Mouse (Mus musculus): ENCODE results near the gene Fuz. TPM values are rescaled to one million over a fixed set of nuclear protein-coding genes. Genes with fewer than 3 reads are reported as not detected.
A peak's percentile ranks its signal among the peaks of the same experiment; 100 is the strongest.

The Fuz gene
- polyA plus RNA-seq, 1 experiment from 2014 or later, result 11.1 TPM

GRCm38 (mm10) chr7:44850146-44850545 lies 45.7 kb upstream of the Fuz start:
- H3K9me3 ChIP-seq (ENCODE audit: control insufficient read depth), result no peaks in the 10 kb centered on the region
- peak; percentile 20 for ATAC-seq
- H3K4me2 ChIP-seq (replicated peaks; ENCODE audit: low read depth), result peak overlapping the region; percentile 67
- H3K27ac ChIP-seq (ENCODE audit: low read depth, low read length), result peak overlapping the region; percentile 88
- H3K27me3 ChIP-seq (replicated peaks; ENCODE audit: control insufficient read depth, insufficient read depth, low read length), result no peaks in the 10 kb centered on the region
- peaks cover 6% of the 10 kb centered on the region for H3K4me1 ChIP-seq (replicated peaks; ENCODE audit: control insufficient read depth, insufficient read depth, low read length)
- TF ChIP-seq CTCF (IDR thresholded peaks at IDR 0.05; ENCODE audit: low read depth), result no peak
- peak overlapping the region; percentile 63 for H3K4me3 ChIP-seq (ENCODE audit: low read depth, low read length)
- H3K9ac ChIP-seq (ENCODE audit: low read depth, low read length), result peak overlapping the region; percentile 53
- peaks cover 25% of the 10 kb centered on the region for H3K36me3 ChIP-seq (ENCODE audit: control insufficient read depth, insufficient read depth)
- WGBS, result under 1% methylated on average over 32 of the region's 33 CpGs

- WGBS, result 61% methylated on average over 8 of the region's 8 CpGs
- H3K36me3 ChIP-seq (ENCODE audit: control insufficient read depth, insufficient read depth), result peaks cover 16% of the 10 kb centered on the region
- no peak for ATAC-seq
- peak overlapping the region; percentile 88 for H3K27ac ChIP-seq (ENCODE audit: low read depth, low read length)
- TF ChIP-seq CTCF (IDR thresholded peaks at IDR 0.05; ENCODE audit: low read depth), result no peak
- H3K27me3 ChIP-seq (replicated peaks; ENCODE audit: control insufficient read depth, insufficient read depth, low read length), result no peaks in the 10 kb centered on the region
- no peaks in the 10 kb centered on the region for H3K9me3 ChIP-seq (ENCODE audit: control insufficient read depth)
- peaks cover 7% of the 10 kb centered on the region for H3K4me1 ChIP-seq (replicated peaks; ENCODE audit: control insufficient read depth, insufficient read depth, low read length)
- peak overlapping the region; percentile 53 for H3K9ac ChIP-seq (ENCODE audit: low read depth, low read length)
- peak overlapping the region; percentile 63 for H3K4me3 ChIP-seq (ENCODE audit: low read depth, low read length)
- peak overlapping the region; percentile 67 for H3K4me2 ChIP-seq (replicated peaks; ENCODE audit: low read depth)
These were observed 44.9 kb upstream of the Fuz start for GRCm38 (mm10) chr7:44850789-44851624.

GRCm38 (mm10) chr7:44851625-44852234 lies 44.1 kb upstream of the Fuz start:
- Histone ChIP-seq H3K36me3 (ENCODE audit: control insufficient read depth, insufficient read depth) (peaks cover 9% of the 10 kb centered on the region), H3K27ac (ENCODE audit: low read depth, low read length) (peak overlapping the region; percentile 88; the same call in 1 of the 2 replicates), H3K9me3 (ENCODE audit: control insufficient read depth) (no peaks in the 10 kb centered on the region), H3K4me2 (replicated peaks; ENCODE audit: low read depth) (peak overlapping the region; percentile 67; the same call in 1 of the 2 replicates), H3K4me3 (ENCODE audit: low read depth, low read length) (no peak overlapping the region), H3K4me1 (replicated peaks; ENCODE audit: control insufficient read depth, insufficient read depth, low read length) (peaks cover 7% of the 10 kb centered on the region), H3K9ac (ENCODE audit: low read depth, low read length) (0 out of 2 replicates have a peak overlapping the region, but pooled peaks have one; percentile 13), H3K27me3 (replicated peaks; ENCODE audit: control insufficient read depth, insufficient read depth, low read length) (no peaks in the 10 kb centered on the region)
- no peak for TF ChIP-seq CTCF (IDR thresholded peaks at IDR 0.05; ENCODE audit: low read depth)
- no peak for ATAC-seq
- 86% methylated on average over 12 of the region's 12 CpGs for WGBS

- H3K27ac ChIP-seq (ENCODE audit: low read depth, low read length), result no peak overlapping the region
- H3K27me3 ChIP-seq (replicated peaks; ENCODE audit: control insufficient read depth, insufficient read depth, low read length), result no peaks in the 10 kb centered on the region
- peaks cover 6% of the 10 kb centered on the region; the same call in 1 of the 2 replicates for H3K36me3 ChIP-seq (ENCODE audit: control insufficient read depth, insufficient read depth)
- no peaks in the 10 kb centered on the region for H3K9me3 ChIP-seq (ENCODE audit: control insufficient read depth)
- H3K4me3 ChIP-seq (ENCODE audit: low read depth, low read length), result no peak overlapping the region
- no peak for TF ChIP-seq CTCF (IDR thresholded peaks at IDR 0.05; ENCODE audit: low read depth)
- H3K9ac ChIP-seq (ENCODE audit: low read depth, low read length), result 0 out of 2 replicates have a peak overlapping the region, but pooled peaks have one; percentile 13
- H3K4me1 ChIP-seq (replicated peaks; ENCODE audit: control insufficient read depth, insufficient read depth, low read length), result peaks cover 7% of the 10 kb centered on the region
- no peak for ATAC-seq
- no peak overlapping the region for H3K4me2 ChIP-seq (replicated peaks; ENCODE audit: low read depth)
- 86% methylated on average over 36 of the region's 36 CpGs for whole genome bisulfite sequencing
These were observed 43.4 kb upstream of the Fuz start for GRCm38 (mm10) chr7:44852259-44853027.

- H3K4me2 ChIP-seq (replicated peaks; ENCODE audit: low read depth), result peak overlapping the region; percentile 98
- peaks cover 6% of the 10 kb centered on the region; the same call in 1 of the 2 replicates for H3K36me3 ChIP-seq (ENCODE audit: control insufficient read depth, insufficient read depth)
- 95% methylated on average over 2 of the region's 2 CpGs for WGBS
- H3K27me3 ChIP-seq (replicated peaks; ENCODE audit: control insufficient read depth, insufficient read depth, low read length), result no peaks in the 10 kb centered on the region
- peaks cover 7% of the 10 kb centered on the region for H3K4me1 ChIP-seq (replicated peaks; ENCODE audit: control insufficient read depth, insufficient read depth, low read length)
- H3K27ac ChIP-seq (ENCODE audit: low read depth, low read length), result 0 out of 2 replicates have a peak overlapping the region, but pooled peaks have one; percentile 99
- no peak for ATAC-seq
- no peak for TF ChIP-seq CTCF (IDR thresholded peaks at IDR 0.05; ENCODE audit: low read depth)
- H3K4me3 ChIP-seq (ENCODE audit: low read depth, low read length), result no peak overlapping the region
- H3K9me3 ChIP-seq (ENCODE audit: control insufficient read depth), result no peaks in the 10 kb centered on the region
- no peak overlapping the region for H3K9ac ChIP-seq (ENCODE audit: low read depth, low read length)
These were observed 42.8 kb upstream of the Fuz start for GRCm38 (mm10) chr7:44853065-44853464.

All from intestine, postnatal 0 days (tissue).